Mouse (Mus musculus) testis, postnatal 14 days (tissue): ENCODE results near the gene Sh3rf1.

Experiments used
- DNase-seq: peaks from one replicate; pipeline ENCODE4 v3.0.0; 2021; ENCODE audit warnings: low spot score

Sh3rf1 gene

DNA sequence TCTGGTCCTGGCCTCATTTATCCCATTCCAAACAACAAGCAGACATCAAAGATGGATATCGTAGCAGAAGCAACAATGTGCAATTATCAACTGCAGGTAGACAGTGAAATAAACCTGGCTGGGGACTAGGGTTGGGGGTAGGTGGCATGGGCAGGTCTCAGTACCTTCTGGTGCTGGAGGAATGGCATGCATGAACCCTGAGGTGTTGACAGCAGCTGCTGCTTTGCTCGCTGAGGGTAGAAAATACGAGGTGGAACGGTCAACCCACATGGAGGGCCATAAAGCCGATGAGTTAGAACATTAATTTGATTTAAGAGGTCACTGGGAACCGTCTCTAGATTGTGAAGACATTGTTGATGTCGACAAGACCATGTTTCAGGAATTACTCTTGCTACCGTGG, 98.8 kb downstream of the Sh3rf1 start:
- DNase-seq = no peak

DNA sequence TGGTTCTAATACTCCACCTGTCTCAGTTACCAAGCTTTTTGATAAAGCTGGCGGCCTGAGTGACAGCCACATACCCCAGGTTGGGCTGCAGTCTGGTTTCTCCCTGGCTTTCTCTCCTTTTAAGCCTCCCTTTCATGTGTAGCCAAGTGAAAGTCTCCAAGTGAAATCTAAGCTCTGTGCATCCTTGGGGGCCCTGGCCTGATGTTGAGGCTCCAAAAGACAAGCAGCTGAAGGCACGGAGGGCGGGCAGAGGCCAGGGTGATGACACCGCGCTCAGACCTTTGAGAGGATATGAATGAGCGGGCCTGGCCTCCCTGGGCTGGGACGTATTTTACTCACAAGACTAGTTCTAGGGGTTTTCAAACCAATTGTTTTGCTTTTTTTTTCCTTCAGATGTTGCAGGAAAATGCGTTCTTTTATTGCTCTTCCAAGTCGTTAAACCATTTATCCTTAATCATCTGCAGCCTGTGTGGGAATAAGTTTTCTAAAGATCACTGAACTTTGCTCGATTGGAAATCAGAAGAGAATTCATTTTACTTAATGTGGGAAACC, 100.8 kb downstream of the Sh3rf1 start:
- DNase-seq = no peak

DNA sequence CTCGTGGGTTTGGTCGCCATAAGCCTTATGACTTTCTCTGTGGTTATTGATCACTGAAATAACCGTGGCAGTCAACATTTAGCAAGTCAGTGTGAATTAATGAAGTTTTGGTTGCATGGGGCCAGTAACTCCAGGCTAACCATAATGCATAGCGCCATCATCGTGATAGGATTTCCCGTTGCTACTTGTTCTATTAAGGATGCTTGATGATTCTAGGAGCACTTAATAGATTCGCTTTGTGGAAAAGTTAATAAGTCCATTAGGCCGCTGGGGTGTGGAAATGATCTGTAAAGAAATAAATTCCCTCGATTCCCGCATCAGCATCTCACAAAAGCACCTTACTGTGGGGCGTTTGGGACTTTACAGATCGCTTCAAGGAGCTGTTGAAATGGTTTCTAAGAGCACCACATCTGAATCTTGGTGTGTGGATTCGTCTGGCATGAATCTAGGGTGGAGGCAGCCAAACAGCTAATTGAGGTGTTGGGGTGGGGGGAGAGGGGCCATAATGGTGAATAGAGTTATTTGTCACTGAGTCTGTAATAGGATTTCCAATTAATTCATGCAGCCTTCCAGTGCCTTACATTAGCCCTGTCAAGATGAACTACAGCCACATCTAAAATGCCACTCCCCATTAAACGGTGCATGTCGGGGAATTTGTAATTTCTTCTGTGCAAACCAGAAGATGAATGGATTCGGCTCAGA, 101.5 kb downstream of the Sh3rf1 start:
- DNase-seq = no peak

DNA sequence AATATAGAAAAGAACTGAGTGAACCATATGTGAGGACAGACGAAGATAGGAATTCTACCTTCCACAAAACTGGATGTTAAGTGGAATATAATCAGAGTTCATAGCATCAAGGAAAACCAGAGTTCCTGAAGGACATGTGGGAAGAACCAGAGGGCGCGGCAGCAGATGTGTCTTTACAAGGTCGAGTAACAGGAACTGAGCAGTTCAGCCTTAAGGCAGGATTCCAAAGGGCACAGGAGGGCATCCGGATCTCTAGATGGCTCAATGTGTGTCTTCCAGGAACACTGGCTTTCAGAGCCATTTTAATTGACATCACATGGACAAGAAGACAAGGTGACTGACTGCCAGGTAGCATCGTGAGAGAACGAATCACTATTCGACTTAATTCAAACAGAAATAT, 102.6 kb downstream of the Sh3rf1 start:
- DNase-seq = no peak

DNA sequence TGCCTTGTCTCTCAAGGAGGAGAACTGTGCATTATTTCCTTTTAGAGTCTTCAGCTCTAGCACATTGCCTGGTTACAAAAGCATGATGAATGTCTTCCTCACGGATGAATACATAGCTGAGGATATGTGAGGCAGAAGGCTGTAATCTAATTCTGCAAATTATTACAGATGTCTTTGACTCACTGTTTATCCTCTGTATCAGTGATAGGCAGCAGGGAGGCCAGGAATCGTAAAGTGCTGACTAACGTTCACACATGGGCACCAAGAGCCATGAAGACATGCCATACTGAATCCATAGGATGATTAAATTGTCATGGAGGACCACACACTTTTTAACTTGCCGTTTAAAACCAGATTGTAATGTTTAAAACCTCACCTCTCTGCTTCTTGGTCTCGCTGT, 103.7 kb downstream of the Sh3rf1 start:
- no peak for DNase-seq

DNA sequence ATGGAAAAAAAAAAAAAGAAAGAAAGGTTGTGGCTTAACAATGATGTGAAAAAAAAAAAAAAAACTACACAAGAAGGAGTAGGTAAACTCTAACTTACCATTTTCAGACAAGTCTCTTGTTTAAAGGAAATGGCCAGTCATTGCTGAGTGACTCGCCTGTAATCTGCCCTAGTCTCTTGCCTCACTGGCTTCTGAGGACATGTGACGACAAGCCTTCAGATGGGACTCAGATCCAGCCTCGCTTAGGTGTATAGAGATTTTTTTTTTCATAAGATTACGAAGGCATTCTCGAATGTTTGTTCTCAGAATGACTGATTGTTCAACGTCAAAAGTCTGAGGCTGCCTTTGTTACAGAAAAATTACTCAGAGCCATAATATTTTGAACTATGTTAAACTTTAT, 116.0 kb downstream of the Sh3rf1 start:
- DNase-seq = no peak

DNA sequence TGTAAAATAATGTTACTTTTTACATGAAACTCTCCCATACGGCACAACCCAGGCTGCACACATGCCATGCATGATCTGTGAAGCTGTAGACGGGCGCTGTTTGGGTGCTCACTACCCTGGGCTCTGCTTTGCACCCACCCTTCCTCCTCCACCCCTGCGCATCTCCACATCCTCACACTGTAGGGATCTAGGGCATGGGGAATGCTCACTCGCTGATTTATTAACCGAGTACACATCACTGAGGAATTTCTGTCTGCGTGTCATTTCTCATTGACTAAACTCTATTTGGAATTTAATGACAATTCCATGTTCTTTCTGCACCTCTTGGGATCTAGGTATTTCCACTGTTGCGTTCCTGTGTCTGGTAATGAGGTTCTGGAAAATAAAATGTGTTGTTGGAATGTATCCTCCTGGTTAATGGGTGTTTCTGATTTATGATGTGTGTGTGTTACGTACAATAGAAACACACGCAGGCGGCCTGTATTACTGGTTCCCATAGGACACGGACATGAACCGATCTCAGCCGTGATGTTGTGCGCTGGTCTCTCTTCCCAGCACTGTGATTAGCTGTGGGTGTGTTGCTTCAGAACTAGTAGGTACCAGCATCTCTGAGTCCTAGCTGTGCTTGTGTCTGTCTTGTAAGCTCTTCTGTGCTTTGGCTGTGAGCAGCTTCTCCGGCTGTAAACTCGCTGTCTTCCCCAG, 116.8 kb downstream of the Sh3rf1 start:
- no peak for DNase-seq

DNA sequence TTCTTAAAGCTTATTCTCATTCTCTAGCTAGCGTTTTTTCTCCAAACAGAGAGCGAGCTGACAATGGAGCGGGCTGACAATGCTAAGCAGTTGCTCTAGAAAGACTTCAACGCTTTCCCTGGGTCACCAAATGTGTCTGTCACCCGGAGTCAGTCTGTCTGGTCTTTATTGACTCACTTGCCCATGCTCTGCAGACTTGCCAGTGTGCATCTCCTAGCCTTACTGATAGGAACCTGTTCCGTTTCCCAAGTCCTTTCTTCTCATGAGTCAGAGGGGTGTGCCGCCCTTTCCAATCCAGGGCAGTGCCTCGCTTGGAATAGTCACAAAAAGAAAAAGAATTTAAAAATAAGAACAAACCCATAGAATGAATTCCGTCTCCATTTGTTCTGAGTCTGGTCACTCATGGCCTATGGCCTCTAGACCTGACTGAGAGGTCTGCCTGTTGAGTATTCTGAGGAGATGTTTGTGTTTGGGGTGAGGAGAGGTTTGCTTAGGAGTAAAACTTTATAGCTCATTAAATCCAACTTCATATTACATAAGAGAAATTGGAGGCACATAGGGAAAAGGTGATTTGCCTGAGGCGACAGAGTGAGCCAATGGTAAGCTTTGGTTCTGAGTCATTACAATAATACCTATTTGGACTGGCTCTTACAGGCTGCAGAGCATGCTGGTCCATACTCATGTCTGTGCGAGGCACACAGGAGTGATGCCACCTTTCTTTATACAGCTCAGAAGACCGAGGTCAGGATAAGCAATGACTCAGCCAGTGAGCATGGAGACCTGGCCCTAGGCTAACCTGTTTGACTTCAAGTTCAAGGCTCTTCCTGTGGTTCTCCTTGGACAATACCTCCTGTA, 118.1 kb downstream of the Sh3rf1 start:
- no peak for DNase-seq

DNA sequence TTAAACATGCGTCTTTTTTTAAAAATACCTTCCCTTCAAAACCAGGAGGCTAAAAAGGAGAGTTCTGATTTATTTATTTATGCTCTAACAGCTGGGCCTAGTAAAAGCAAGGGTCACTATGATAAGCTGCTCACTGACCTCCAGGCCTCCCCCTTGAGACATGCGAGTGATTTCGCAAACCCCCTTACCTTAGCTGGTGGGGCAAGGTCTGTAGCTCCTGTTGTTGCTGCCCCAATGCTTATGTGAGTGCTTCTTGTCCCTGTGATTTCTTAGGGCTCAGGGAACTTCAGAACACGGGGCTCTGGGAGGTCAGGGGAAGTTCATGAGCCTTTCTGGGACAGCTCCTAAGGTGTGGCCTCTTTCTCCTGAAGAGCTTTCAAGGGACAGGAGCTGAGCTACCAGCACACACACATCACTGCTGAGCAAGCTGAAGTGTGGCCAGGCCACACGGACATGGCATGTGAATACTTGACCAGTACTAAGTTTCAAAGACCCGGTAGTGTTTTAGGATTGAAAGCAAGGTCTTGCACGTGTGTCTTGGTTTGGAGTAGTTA, 118.9 kb downstream of the Sh3rf1 start:
- DNase-seq = no peak

DNA sequence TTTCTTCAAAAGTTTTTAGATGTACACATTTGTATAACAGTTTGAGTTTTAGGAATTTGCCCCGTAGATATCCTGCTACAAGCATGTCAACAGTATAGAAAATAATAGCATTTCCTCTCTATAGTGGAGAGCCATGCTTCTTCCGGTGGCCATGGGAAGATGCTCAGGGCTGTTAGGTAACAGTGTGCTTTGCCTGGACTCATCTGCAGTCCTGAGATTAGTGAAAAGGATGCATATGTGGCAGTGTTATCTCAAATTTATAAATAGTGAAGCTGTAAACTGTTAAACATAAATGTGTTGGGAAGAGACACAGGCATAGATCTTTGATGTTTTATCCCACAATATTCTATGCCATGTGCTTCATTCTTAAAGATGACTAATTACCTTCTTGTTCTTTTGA, 120.8 kb downstream of the Sh3rf1 start:
- no peak for DNase-seq

DNA sequence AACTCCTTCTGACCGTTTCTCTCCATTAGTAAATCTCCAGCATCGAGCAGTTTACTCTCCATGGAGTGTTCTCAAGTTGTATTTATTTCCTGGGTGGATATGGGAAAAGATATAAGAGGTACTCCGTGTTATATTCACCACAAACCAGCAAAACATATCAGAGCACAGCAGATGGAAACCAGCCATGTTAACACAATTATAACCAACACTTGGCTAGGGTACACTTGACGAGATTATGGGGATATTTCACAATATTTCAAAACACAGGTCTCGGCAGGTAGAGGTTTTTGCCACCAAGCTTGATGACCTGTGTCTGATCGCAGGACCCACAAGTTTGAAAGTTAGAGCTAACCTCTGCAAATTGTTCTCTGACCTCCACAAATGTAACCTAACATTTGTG, 123.3 kb downstream of the Sh3rf1 start:
- DNase-seq = no peak

DNA sequence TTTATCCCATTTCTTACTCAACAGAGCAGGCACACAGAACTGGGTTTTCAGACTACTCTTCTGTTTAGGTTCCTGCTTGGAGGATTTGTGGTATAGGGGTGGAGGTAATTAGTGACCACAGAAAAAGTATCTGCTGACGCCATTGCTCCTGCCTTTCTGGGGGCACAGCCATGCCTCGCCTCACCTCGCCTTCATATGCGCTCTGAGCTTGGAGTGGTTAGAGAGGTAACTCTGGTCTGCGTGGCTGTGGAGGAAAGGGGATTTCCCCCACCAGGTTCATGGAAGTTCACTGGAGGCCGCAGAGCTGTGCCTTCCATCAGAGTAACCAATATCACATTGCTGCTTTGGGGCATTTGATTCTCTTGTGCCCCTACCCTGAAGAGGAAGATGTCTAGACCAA, 123.9 kb downstream of the Sh3rf1 start:
- no peak for DNase-seq

DNA sequence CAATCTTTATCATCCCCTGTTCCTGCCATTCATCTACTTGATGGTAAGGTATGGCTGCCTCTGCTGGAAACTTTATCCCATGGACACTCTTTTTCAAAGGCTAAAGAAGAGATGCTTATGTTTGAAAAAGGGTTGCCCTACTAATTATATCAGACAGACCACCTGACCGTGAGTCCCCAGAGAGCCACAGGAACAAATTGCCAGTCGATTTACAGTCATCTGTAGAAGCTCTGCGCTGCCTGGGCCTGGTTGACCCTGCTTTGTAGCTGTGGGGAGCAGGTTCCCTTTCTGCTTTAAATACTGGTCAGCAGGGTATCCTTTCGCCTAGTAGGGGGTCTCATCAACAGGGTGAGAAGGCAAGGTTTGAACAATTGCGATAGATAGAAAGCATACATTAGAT, 124.4 kb downstream of the Sh3rf1 start:
- no peak for DNase-seq

DNA sequence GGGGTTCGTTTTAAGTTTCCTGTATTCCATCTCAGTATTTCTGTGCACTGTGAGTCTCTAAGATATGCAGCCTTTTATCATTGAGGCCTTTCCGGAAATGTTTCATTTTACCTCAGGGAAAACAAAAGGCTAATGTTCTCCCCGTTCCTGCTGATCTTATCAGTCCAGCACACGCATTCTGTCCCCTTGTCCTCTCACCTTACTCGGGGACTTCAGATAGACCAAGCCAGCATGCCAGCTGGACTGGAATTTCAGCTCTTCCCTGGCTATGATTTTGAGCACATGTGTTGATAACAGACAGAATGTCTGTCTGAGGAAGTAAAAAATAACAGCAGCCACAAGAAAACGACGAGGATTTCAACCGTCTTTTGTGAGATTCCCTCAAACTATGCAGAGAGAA, 124.8 kb downstream of the Sh3rf1 start:
- peak; percentile 25 for DNase-seq

DNA sequence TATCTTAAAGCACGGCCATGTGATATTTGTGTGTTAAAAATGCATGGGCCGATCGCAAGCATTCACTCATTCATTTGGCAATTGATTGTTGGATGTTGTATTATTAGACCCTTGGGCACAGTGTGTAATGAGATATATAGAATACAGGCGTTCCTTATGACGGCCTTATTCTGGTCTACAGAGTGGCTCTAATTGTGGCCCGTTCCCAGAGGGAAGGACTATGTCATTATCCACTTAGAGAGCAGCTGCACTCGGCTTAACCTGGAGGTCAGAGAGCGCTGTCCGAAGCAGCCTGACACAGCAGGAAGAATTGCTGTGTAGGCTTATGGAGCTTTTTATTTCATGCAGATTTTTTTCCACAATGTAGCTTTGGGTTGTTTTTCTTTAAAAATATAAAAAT, 126.8 kb downstream of the Sh3rf1 start:
- DNase-seq = no peak

DNA sequence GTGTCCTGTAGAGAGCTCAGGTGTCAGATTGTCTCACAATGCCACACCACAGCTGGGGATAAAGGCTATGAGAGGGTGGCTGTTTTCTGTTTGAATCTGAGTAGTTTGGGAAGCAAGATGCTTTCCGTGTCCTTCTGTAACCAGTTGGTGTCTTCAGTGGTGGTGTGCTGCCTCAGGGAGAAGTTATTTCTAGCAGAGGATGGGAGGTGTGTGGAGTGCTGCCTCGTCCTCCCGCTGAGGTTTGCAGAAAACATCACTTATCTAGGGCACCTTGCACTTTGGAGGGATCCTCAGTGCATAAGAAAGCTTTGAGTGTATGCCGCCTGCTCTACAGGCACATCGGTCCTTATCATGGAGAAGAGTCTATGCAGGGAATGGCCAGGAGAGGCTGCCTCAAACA, 128.0 kb downstream of the Sh3rf1 start:
- DNase-seq = no peak

DNA sequence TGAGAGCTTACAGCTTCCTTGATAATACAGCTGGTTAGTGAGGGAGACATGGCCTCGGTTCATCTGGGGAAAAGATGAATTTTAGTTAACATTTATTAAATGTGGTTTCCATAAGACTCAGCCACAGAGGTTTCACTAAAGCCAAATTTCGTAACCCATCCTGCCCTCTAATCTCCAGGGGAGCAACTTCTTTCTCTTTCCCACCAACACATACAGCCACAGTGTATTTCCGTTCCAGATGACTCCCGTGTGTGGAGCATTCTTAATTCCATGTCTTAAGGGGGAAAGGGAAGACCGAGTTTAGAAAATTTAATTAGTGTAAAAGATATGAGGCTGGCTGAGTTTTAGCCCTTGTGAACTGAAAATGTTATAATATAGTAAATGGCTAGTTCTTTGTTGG, 131.8 kb downstream of the Sh3rf1 start:
- DNase-seq = no peak

DNA sequence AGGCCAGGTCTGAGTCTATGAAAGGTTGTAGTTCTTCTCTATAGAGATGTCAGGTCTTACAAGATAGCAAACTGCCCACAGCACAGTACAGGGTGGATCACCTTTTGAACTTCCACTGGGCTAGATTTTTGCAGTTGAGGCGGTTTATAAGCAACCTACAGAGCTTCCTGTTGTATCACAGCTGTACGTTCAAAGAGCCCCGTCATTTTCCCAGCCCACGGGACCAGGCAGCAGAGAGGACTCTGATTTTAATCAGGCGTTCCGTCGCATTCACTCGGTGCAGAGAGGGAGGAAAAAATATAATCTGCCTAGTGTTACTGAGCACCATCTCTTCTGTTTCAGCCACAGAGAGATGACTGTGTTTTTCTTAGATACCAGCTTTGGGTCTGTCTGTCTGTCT, 135.3 kb downstream of the Sh3rf1 start:
- no peak for DNase-seq

DNA sequence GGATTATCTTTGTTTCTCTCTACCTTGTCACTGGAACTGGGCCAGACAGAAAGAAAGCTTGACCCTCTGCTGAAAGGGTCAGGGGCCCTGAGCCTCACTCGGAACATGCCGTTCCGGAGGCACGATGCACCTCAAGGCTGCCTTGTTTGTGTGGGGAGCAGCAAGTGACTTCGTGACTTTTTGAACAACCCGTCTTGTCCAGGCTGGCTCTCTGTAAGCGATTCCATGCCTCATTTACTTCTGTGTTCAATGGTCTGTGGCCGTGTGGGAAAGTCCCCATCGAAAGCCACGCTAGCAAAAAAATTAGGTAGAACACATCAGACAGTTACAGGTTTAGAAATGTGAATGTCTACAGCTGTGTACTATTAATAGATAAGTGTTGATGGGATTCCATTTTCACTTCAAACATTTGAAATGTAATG, 136.2 kb downstream of the Sh3rf1 start:
- peak; percentile 63 for DNase-seq

DNA sequence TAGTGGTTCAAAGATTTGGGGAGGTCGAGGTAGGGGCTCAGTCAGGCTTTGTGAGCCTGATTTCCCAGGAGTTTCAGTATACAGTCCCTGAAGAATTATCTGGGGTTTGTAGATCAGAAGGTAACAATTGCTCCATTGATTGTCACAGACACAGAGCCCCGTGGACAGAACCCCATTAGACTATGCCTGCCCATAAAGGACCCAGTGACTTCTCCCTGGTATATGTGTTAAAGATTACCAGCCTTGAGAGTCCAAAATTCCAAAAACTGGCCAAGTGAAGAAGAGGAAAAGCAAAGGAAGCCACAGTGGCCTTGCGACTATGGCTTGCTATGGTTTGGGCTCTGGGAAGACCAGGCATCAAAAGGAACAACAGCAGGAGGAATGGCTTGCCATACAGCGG, 136.7 kb downstream of the Sh3rf1 start:
- no peak for DNase-seq

DNA sequence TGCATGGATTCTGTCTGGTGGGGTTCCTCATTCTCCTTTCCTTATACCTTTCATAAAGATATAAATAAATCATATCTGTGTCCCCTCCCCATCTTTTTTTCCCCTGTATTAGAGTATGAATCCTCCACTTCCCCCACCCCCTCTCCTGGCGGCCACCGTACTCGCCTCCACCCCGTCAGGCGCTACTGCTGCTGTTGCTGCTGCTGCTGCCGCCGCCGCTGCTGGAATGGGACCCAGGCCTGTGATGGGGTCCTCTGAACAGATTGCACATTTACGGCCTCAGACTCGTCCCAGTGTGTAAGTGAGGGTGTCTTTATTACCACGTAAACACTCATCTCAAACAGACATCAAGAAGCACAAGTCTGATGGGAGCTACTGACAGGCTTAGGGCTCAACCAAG, 137.8 kb downstream of the Sh3rf1 start:
- DNase-seq = no peak

DNA sequence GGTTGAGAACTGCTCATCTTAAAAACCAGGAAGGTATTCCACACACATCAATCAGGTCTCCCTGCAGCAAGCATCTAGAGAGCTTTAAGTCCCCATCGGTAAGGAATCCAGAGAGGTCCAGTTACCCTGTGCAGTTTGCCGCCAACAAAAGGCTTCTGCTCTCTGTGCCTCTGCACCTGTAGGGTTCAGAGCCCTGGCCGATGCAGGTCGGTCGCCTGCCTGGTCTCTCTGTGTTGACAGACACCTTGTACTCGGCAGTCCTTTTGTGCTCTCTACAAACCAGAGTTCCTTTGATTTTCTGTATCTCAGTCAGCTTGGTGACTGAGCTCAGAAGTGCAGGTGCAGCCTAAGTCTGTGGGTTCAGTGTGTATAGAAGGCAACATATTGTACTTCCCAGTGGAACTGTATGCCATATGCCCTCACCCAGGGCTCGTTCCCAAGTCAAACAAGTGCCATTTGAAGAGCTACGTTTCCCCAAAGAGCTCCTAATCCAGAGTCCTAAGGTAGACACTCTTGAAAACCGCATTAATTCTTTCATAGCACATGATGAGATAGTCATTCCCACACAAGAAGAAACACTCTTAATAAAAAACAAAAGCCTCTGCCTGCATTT, 138.7 kb downstream of the Sh3rf1 start:
- no peak for DNase-seq
